Mouse (Mus musculus): ENCODE data around the gene Lcp1. TPM values are rescaled to one million over a fixed set of nuclear protein-coding genes. Genes with fewer than 3 reads are reported as not detected.
A peak's percentile ranks its signal among the peaks of the same experiment; 100 is the strongest.

Gene Lcp1
- total RNA-seq, 2 experiments from 2014 or later, result 13.4 to 26.7 TPM

- no peak for DNase-seq
Observed at GRCm38 (mm10) chr14:75205363-75206051, 74.6 kb downstream of the Lcp1 start.

GRCm38 (mm10) chr14:75206307-75206706 lies 75.4 kb downstream of the Lcp1 start:
- DNase-seq, result no peak

- DNase-seq, result no peak
Observed at GRCm38 (mm10) chr14:75208572-75209151, 77.8 kb downstream of the Lcp1 start.

GRCm38 (mm10) chr14:75213752-75214151 lies 82.9 kb downstream of the Lcp1 start:
- no peak for DNase-seq

GRCm38 (mm10) chr14:75218843-75219242 lies 87.9 kb downstream of the Lcp1 start:
- DNase-seq, result no peak

GRCm38 (mm10) chr14:75219250-75219913 lies 88.5 kb downstream of the Lcp1 start:
- DNase-seq, result no peak

- no peak for DNase-seq
Observed at GRCm38 (mm10) chr14:75222386-75222785, 91.5 kb downstream of the Lcp1 start.

GRCm38 (mm10) chr14:75227453-75228084 lies 96.7 kb downstream of the Lcp1 start:
- DNase-seq, result no peak

GRCm38 (mm10) chr14:75229834-75230233 lies 98.9 kb downstream of the Lcp1 start:
- DNase-seq, result peak; percentile 2 to 28

- no peak for DNase-seq
Observed at GRCm38 (mm10) chr14:75233070-75233469, 102.2 kb downstream of the Lcp1 start.

- DNase-seq, result no peak
Observed at GRCm38 (mm10) chr14:75235552-75235951, 104.7 kb downstream of the Lcp1 start.

GRCm38 (mm10) chr14:75235955-75236635 lies 105.2 kb downstream of the Lcp1 start:
- no peak for DNase-seq

- DNase-seq, result no peak
Observed at GRCm38 (mm10) chr14:75236636-75237003, 105.7 kb downstream of the Lcp1 start.

GRCm38 (mm10) chr14:75237096-75237495 lies 106.2 kb downstream of the Lcp1 start:
- no peak for DNase-seq

- DNase-seq, result no peak
Observed at GRCm38 (mm10) chr14:75238054-75238692, 107.3 kb downstream of the Lcp1 start.

- no peak for DNase-seq
Observed at GRCm38 (mm10) chr14:75242087-75242486, 111.2 kb downstream of the Lcp1 start, which contains the start of gene Cpb2. Cpb2 (plus strand) TSS chr14:75242287.

GRCm38 (mm10) chr14:75246024-75247000 lies 115.4 kb downstream of the Lcp1 start:
- no peak for DNase-seq

GRCm38 (mm10) chr14:75250432-75250831 lies 119.5 kb downstream of the Lcp1 start:
- no peak for DNase-seq

- peak in 1 of 2 experiments; percentile 4 for DNase-seq
Observed at GRCm38 (mm10) chr14:75256521-75256920, 125.6 kb downstream of the Lcp1 start.

- DNase-seq, result no peak
Observed at GRCm38 (mm10) chr14:75269531-75269930, 138.6 kb downstream of the Lcp1 start.

GRCm38 (mm10) chr14:75279716-75280115 lies 148.8 kb downstream of the Lcp1 start:
- no peak for DNase-seq
